Mouse (Mus musculus): Measurements from ENCODE around the gene Rfx4. TPM values are rescaled to one million over a fixed set of nuclear protein-coding genes. Genes with fewer than 3 reads are reported as not detected.

The Rfx4 gene
- not detected for polyA plus RNA-seq (2014; fragmentation: Illumina TruSeq; extraction: RNeasy Lipid Tissue Mini Kit (QIAGEN cat#74804); ENCODE audit: low read depth, low replicate concordance)

DNA sequence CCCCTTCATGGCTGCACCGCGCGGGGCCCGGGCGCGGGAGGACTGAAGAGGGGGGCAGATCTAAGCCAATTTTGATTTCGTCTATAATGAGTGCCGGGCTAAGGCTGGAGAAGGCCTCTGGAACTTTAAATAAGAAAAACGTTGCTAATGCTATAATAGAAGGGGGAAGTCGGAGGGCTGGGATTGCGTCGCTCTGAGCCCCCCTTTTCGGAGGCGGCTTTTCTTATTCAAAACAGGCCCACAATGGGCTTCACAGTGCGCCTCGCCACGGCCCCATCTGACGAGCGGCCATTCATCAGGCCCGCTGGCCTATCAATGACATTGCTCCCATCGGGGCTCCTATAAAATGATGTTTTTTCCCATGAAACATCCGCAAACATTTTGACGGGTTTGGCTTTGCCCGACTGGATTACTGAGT is at the start of gene Rfx4:
Rfx4 (plus strand) TSS at position 277 of the 418 bp plus-strand sequence.

DNA sequence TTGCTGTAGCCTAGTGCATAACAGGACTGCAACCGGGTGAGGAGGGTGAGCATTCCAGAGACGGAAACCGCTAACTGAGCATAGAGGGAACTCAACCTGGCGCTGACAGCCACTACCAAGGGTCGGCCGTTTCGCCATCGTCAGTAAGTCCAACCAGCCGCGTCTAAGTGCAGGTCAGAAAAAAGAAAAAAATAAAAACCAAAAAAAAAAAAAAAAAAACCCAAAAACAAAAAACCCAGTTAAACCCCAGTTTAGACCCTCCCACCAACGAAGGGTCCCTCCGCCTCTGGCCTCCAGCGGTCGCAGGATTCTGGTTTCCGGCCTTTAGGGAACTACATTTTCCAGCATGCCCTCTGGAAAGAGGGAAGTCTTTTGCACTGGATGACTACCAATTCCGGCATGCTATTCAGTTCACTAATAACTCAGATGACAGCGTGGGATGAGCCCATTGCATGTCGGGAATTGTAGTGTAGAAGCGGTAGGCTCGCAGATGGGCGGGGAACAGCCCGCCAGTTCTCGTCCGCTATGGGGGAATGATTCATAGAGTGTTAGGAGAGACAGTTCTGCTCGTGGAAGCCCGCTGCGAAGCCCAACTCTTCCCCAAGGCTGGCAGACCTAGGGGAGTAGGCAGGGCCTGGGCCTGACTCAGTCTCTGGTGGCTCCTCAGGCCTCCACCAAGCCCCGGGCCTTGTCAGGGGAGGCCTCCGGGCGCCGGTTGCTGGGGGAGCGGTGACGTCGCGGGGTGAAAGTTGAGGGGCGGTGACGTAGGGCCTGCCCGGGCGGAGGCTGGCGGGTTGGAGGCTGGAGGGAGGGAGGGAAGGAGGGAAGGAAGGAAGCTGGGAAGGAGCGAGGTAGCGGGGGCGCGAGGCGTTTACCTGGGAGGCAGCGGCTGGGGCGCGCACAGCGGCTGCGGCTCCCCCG is 161.2 kb downstream of the Rfx4 start, which contains the start of gene Ric8b:
Ric8b (plus strand) TSS at position 807 of the 921 bp plus-strand sequence.

Other genes starting within 250 kb of the Rfx4 start
- gene Ckap4, start 222.0 kb upstream of the Rfx4 start, polyA plus RNA-seq (2014; fragmentation: Illumina TruSeq; extraction: RNeasy Lipid Tissue Mini Kit (QIAGEN cat#74804); ENCODE audit: low read depth, low replicate concordance): 25.0 TPM
- 30.2 TPM for gene Tcp11l2, start 179.4 kb upstream of the Rfx4 start, polyA plus RNA-seq (2014; fragmentation: Illumina TruSeq; extraction: RNeasy Lipid Tissue Mini Kit (QIAGEN cat#74804); ENCODE audit: low read depth, low replicate concordance)
- gene Polr3b, start 133.8 kb upstream of the Rfx4 start, polyA plus RNA-seq (2014; fragmentation: Illumina TruSeq; extraction: RNeasy Lipid Tissue Mini Kit (QIAGEN cat#74804); ENCODE audit: low read depth, low replicate concordance): 14.8 TPM
- 37.3 TPM for gene Ric8b, start 161.6 kb downstream of the Rfx4 start, polyA plus RNA-seq (2014; fragmentation: Illumina TruSeq; extraction: RNeasy Lipid Tissue Mini Kit (QIAGEN cat#74804); ENCODE audit: low read depth, low replicate concordance)

Data from sigmoid colon, adult 10 weeks (tissue).